Mouse (Mus musculus): ENCODE measurements around the gene Ttc17.

Ttc17 gene

DNA sequence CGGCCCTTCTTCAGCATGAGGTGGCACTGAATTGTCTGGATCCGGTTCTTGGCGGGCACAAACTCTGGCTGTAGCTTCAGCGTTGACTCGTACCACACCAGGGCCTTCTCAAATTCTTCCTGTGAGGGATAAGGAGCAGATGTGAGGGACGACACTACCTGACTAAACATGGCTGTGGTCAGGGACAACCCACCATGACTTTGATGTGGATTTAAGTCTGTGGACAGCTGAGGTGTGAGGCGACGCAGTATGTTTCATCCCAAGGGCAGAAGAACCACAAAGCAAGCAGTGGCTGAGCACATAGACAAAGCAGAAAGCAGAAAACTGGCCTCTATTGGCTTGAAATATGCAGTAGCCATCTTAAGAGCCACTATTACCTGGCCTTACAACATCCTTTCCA, 104.7 kb downstream of the Ttc17 start:
- DNase-seq (ENCODE audit: low read depth in 2 of 2, low spot score in 2 of 2), result no peak

- no peak for DNase-seq (ENCODE audit: low read depth in 2 of 2, low spot score in 2 of 2)
Measured at GRCm38 (mm10) chr2:94297467-94297866, 109.0 kb downstream of the Ttc17 start.

DNA sequence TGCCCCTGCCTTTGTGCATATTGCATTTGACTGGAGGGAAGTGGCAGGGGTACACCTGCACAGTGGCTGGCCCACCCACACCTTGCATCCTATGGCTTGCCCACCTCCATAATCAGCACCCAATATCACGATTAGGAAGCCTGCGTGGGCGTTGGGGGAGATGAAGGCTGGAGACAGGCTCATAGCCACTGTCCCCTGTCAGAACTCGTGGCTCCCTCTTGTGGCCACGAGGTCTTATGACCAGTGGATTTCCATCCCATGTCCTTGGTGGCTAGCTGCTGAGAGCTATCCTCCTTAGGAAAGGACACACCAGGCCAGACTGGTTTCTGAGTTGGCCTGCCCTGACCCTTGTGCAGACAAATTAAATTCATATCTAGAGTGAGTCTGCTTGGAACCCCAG, 116.0 kb downstream of the Ttc17 start:
- peak in 1 of 2 experiments; percentile 19 for DNase-seq (ENCODE audit: low read depth in 2 of 2, low spot score in 2 of 2)

- no peak for DNase-seq (ENCODE audit: low read depth in 2 of 2, low spot score in 2 of 2)
Measured at GRCm38 (mm10) chr2:94289659-94290058, 116.8 kb downstream of the Ttc17 start.

- DNase-seq (ENCODE audit: low read depth in 2 of 2, low spot score in 2 of 2), result no peak
Measured at GRCm38 (mm10) chr2:94289169-94289568, 117.3 kb downstream of the Ttc17 start.

DNA sequence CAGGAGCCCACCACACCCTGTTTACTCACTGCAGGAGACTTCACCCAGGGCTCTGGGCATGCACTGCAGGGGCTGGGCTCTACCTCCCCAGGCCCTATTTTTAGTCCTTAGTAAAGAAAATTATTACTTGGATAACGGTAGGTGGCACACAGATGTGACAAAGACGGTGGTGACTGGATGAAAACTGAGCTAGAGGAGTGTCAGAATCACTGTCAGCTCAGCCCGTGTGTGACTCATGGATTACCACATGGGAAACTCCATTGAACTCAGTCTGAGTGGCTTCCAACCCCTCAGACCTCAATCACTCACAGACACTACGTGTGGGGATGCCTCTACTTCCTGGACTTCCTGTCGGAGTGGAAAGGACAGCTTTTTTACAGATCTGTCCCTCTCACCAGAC, 118.4 kb downstream of the Ttc17 start:
- no peak for DNase-seq (ENCODE audit: low read depth in 2 of 2, low spot score in 2 of 2)

DNA sequence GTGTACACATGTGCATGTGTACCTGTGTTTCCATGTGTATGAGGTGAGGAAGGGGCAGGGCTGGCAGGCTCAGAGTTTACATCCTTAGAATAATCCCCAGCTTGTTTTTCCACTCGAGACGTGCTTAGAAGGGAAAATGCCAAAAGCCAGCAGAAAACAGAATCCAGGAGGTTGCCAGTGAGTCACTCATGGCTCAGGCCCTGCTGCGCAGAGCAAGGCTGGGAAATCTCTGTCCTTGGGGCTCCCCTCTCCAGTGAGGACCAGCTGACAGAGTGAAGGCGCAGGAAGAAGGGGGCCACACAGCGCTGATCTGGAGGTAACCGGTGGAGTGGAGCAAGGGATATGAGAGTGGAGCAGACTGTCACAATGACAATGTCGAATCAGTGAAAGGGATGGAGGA, 119.1 kb downstream of the Ttc17 start:
- DNase-seq (ENCODE audit: low read depth in 2 of 2, low spot score in 2 of 2), result no peak

GRCm38 (mm10) chr2:94283526-94283925, 123.0 kb downstream of the Ttc17 start:
- no peak for DNase-seq (ENCODE audit: low read depth in 2 of 2, low spot score in 2 of 2)

DNA sequence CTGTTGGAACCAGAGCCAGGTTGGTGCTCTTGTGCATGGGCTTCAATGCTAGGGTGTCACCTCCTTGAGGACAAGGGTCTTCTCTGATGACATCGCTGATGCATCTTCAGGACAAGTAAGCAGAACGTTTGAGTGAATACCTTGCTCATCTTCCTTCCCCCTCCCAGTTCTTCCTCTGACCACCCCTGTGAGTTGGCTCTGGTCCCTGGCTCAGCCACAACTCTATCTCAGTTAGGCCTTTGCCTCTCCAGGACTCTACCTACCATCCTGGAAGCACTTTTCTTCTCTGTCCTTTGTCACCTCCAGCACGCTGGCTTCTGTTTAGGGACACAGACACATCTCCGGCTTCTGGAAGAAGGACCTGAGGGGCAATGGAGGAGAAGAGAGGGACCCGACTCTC, 126.9 kb downstream of the Ttc17 start:
- no peak for DNase-seq (ENCODE audit: low read depth in 2 of 2, low spot score in 2 of 2)

DNA sequence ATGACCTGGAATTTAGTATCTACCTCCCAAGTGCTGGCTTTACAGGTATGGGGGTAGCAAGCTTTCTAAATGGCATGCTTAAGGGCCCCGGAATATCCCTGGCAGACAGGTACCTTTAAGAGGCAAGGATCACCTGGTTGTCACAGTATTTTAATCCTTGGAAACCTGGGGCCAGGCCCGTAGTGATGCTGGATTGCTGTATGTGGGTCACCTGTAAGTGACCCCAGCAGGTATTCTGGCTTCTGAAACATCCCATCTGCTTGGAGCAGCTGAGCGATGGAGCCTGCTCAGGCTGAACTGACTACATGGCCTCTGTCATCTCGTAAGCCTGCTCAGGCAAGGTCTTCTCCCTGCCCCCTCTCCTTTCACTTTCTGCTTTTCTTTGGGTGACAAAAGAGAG, 130.4 kb downstream of the Ttc17 start:
- no peak for DNase-seq (ENCODE audit: low read depth in 2 of 2, low spot score in 2 of 2)

DNA sequence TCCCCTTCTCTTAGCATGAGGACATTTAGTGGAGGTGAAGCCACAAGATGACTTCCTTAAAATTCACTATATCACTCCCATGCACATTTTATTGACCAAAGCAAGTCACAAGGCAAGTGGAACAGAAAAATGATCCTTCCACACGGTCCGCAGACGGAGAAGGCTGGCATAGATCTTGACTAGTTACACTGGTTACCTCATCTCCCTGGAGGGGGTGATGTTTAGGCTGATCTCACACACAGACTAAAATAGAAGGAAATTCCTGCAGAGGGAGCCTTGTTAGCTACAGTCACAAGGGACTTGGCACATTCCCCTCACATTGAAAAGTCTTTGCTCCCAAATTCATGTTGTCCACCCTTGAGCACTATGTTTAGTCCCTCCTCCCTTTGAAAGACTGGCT, 130.8 kb downstream of the Ttc17 start:
- no peak for DNase-seq (ENCODE audit: low read depth in 2 of 2, low spot score in 2 of 2)

DNA sequence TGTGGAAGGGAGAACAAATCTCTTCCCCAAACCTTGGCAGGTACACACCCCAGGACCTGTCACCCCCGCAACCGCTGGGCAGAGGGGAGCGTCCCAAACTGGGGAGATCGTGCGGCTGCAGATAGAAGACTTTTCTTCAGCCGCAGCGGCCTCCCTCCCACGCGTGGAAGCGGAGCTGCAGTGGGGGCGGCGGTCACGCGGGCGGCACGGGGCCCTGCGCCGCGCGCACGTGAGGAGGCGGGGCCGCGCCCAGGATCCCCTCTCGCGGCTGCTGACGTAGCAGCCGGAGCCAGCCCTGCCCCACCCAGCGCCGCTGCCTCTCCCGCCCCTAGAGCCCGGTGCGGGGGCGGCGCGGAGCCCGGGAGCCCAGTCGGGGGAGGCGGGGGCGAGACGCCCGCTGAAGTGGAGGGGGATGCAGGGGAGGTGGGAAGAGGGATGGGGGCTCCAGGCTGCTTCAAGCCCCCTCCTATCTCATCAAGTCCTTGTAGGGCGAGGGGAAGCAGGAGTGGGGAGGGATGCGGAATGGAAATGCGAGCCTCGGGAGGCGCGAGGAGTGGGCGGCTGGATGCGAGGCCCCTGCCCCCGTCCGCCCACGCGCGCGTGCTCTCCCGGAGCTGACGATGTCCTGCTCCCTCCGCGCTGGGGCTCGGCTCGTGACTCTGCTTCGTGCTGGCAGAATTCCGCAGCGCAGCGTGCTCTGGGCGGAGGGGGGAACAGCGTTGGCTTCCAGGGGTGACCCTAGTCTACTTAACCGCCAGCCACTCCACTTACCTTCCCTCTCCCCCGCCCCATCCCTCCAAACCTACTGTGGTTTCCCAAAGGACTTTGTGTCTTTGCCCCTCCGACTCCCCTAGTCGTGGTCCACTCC, 133.1 kb downstream of the Ttc17 start:
- peak; percentile 33 to 55 for DNase-seq (ENCODE audit: low read depth in 2 of 2, low spot score in 2 of 2)

- no peak for DNase-seq (ENCODE audit: low read depth in 2 of 2, low spot score in 2 of 2)
Measured at GRCm38 (mm10) chr2:94271176-94271575, 135.3 kb downstream of the Ttc17 start.

DNA sequence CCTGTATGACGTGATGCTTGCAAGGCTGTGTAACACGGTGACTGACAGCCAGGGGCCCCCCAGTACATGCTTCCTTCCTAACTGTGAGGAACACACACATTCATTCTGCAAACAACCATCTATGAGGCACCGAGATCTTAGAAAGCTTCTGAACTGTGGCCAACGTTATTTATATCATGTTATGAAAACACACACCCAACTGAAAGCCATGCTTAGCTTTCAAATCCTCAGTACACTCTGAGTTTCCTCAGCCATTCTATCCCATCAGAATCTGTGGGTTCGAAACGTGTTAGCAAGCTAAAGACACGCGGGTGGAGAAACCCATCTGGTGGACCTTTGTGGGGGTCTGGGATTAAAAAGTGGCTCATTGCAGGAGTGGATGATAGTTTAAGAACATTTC, 137.7 kb downstream of the Ttc17 start:
- DNase-seq (ENCODE audit: low read depth in 2 of 2, low spot score in 2 of 2), result no peak

DNA sequence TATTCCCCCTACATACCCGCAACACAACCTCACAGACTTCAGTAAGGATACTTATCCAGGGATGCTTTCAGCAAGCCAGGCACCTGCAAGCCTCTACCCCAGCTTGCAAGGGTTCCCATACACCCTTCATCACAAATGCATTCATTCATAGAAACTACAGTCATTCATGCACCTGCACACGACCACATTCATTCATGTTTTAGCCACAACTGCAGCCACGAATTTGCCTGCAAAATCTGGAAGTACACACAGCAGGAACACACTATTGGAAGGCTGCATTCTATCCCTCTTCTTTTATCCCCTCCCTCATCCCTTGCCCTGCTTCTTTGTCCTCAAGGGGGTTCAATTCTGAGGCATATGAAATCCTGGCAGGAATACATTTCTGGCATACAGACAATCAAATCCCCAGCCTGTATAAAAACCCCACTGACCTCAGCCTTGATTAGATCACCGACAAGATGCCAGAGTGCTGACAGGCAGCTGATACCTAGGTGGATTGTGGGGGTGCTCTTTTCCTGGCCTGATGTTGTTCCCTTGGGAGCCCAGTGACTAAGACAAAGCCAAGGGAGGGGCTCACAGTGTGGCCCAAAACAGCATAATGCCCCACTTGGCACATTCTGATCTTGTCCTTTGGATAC, 139.2 kb downstream of the Ttc17 start:
- no peak for DNase-seq (ENCODE audit: low read depth in 2 of 2, low spot score in 2 of 2)

DNA sequence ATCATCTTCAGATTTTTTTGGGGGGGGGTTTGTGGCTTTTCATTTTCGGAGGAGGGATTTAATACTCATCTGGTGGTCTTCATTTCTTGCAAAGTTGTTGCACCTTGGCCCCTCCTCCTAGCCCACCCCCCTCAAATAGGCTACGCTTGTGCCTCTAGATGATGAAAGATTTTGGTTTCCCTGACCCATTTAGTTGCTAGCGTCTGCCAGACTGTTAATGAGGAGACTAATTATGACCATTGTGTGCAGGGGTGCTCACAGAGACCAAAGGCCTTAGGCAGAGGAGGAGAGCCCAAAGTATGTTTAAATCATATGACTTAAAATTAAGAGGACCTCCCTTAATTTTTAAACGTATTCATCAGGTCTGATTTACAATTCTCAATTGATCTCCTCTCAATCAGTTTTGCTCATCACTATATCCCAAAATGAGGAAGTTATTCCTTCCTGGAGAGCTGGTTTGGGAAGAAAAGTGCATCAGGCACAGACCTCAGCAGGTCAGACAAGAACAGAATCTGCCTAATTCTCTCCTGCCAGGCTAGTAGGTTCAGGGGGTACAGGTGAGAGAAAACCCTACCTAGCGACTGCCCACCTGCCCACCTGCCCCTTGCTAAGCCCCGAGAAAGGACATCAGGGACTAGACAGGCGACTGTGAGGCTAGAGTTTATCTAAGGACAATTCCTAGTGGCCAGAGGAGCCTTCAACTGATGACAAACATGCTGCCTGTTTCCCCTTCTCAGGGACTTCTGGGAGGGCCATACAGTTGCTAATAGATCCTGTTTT, 139.9 kb downstream of the Ttc17 start:
- DNase-seq (ENCODE audit: low read depth in 2 of 2, low spot score in 2 of 2), result no peak

GRCm38 (mm10) chr2:94265221-94266191, 141.0 kb downstream of the Ttc17 start:
- no peak for DNase-seq (ENCODE audit: low read depth in 2 of 2, low spot score in 2 of 2)

DNA sequence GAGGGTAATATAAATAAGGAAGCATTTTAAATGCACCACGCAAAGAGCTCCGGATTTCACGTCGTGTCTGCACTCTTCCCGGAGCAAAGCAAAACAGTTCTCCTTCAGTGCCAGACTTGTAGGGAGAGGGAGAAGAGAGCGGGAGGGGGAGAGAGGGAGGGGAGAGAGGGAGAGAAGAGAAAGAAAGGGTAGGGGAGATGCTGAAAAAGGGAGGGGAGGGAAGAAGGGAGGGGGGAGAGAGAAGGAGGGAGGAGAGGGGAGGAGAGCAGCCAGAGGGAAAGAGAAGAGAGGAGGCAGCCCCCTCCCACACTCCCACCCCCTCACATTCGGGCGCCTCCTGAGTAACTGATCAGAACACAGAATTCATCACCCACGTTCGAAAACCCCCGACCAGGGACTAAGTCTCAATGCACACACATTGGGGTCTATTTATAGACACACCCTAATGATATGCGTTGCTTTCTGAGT, 141.8 kb downstream of the Ttc17 start:
- DNase-seq (ENCODE audit: low read depth in 2 of 2, low spot score in 2 of 2), result no peak

DNA sequence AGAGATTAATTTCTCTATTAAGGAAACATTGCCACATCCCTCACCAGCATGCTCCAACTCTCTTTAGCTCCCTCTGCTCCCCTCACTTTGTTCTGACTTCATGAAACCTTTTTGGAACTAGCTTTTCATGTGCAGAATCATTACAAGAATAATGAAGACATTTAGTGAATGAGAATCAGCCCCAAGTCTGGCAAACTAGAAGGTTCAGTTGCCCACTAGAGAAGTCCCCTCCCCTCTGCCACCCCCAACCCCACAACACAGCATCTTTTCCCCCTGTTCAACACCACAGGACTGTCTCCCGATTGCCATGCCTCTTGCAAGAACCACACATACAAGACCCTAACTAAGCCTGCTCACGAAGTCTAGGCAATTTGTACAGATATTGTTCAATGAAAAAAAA, 142.5 kb downstream of the Ttc17 start:
- no peak for DNase-seq (ENCODE audit: low read depth in 2 of 2, low spot score in 2 of 2)

- DNase-seq (ENCODE audit: low read depth in 2 of 2, low spot score in 2 of 2), result no peak
Measured at GRCm38 (mm10) chr2:94263530-94263937, 143.0 kb downstream of the Ttc17 start.
